Mouse (Mus musculus) midbrain, embryonic 14.5 days (tissue): ENCODE measurements at regions not wholly inside any gene's neighbourhood (a gene's known extent, or its start where the extent isn't known, plus 50 kb on each side); places are given as distances from the start of the nearest gene placed in this dataset.

Experiments used
- ATAC-seq: fragments of 200-750 bp; cut with Nextera tagmentation; 2 replicates; pipeline ENCODE4 v1.8.0; 2017; ENCODE audit warnings: moderate number of reproducible peaks, moderate library complexity; ENCODE audit not compliant: low FRiP score, low TSS enrichment
- DNase-seq: peaks from one replicate; pipeline ENCODE4 v3.0.0-alpha.2; 2015
- H3K27ac ChIP-seq: fragments of 300-500 bp; sonication (generic); replicated peaks from 2 replicates; pipeline ENCODE4 v1.5.1; 2014; ENCODE audit warnings: mild to moderate bottlenecking, low read depth, low read length, moderate library complexity
- H3K27me3 ChIP-seq: fragments of 300-500 bp; sonication (generic); 2 replicates; pipeline ENCODE4 v1.6.1; 2014; ENCODE audit warnings: low read length, control low read depth, mixed read lengths; ENCODE audit not compliant: control insufficient read depth, insufficient read depth
- H3K36me3 ChIP-seq: fragments of 300-500 bp; sonication (generic); 2 replicates; pipeline ENCODE4 v1.6.1; 2014; ENCODE audit warnings: low read length, control low read depth; ENCODE audit not compliant: control insufficient read depth, insufficient read depth
- H3K4me1 ChIP-seq: fragments of 300-500 bp; sonication (generic); 2 replicates; pipeline ENCODE4 v1.6.1; 2014; ENCODE audit warnings: mild to moderate bottlenecking, antibody characterized with exemption, low read length, control low read depth; ENCODE audit not compliant: control insufficient read depth, insufficient read depth
- H3K4me2 ChIP-seq: fragments of 300-500 bp; sonication (generic); 2 replicates; pipeline ENCODE4 v1.6.1; 2014; ENCODE audit warnings: mild to moderate bottlenecking, low read length, moderate library complexity
- H3K4me3 ChIP-seq: fragments of 300-500 bp; sonication (generic); replicated peaks from 2 replicates; pipeline ENCODE4 v1.5.1; 2014; ENCODE audit warnings: low read depth, low read length
- H3K9ac ChIP-seq: fragments of 300-500 bp; sonication (generic); replicated peaks from 2 replicates; pipeline ENCODE4 v1.6.1; 2014; ENCODE audit warnings: mild to moderate bottlenecking, low read length, moderate library complexity
- H3K9me3 ChIP-seq: fragments of 300-500 bp; sonication (generic); 2 replicates; pipeline ENCODE4 v1.6.1; 2016; ENCODE audit warnings: low read length, control low read depth, mixed read lengths; ENCODE audit not compliant: control insufficient read depth
- WGBS: fragments of 180-500 bp; shearing (Covaris S2); extraction: QIAGEN DNeasy Blood & Tissue Kit; methylation state at CpG from one replicate; pipeline ENCODE4 v1.1.7; 2014; 5-methylcytosine and 5-hydroxymethylcytosine counted together

- H3K27me3 ChIP-seq = no peaks in the 10 kb centered on the region
- H3K9me3 ChIP-seq = no peaks in the 10 kb centered on the region
- ATAC-seq (no peak), DNase-seq (no peak)
- no peak overlapping the region for H3K9ac ChIP-seq
- no peaks in the 10 kb centered on the region for H3K36me3 ChIP-seq
- H3K4me1 ChIP-seq = no peaks in the 10 kb centered on the region
- no peak overlapping the region for H3K4me3 ChIP-seq
- no peak overlapping the region for H3K4me2 ChIP-seq
- H3K27ac ChIP-seq = no peak overlapping the region
These were observed 495.4 kb upstream of the Tusc1 start for GRCm38 (mm10) chr4:93830701-93831100.

- no peak overlapping the region for H3K4me2 ChIP-seq
- no peak overlapping the region for H3K27ac ChIP-seq
- H3K4me1 ChIP-seq = no peaks in the 10 kb centered on the region
- WGBS = 84% methylated on average over 1 of the region's 1 CpGs
- no peak for DNase-seq
- no peak overlapping the region for H3K9ac ChIP-seq
- no peak overlapping the region for H3K4me3 ChIP-seq
- no peaks in the 10 kb centered on the region for H3K36me3 ChIP-seq
- no peak for ATAC-seq
- H3K9me3 ChIP-seq = no peaks in the 10 kb centered on the region
- H3K27me3 ChIP-seq = no peaks in the 10 kb centered on the region
These were observed 457.8 kb upstream of the Tusc1 start for GRCm38 (mm10) chr4:93793104-93793503.

GRCm38 (mm10) chr4:93790157-93790556 is 454.8 kb upstream of the Tusc1 start:
- no peak overlapping the region for H3K27ac ChIP-seq
- H3K36me3 ChIP-seq = no peaks in the 10 kb centered on the region
- H3K4me2 ChIP-seq = no peak overlapping the region
- H3K9ac ChIP-seq = no peak overlapping the region
- H3K9me3 ChIP-seq = no peaks in the 10 kb centered on the region
- no peak overlapping the region for H3K4me3 ChIP-seq
- WGBS = 81% methylated on average over 11 of the region's 11 CpGs
- ATAC-seq (no peak), DNase-seq (no peak)
- H3K27me3 ChIP-seq = no peaks in the 10 kb centered on the region
- H3K4me1 ChIP-seq = no peaks in the 10 kb centered on the region

- WGBS = 94% methylated on average over 2 of the region's 2 CpGs
- Histone ChIP-seq H3K4me3 (no peak overlapping the region), H3K9me3 (no peaks in the 10 kb centered on the region), H3K27me3 (no peaks in the 10 kb centered on the region), H3K27ac (no peak overlapping the region), H3K36me3 (no peaks in the 10 kb centered on the region), H3K9ac (no peak overlapping the region), H3K4me1 (no peaks in the 10 kb centered on the region), H3K4me2 (no peak overlapping the region)
- DNase-seq (no peak), ATAC-seq (no peak)
These were observed 419.2 kb upstream of the Tusc1 start for GRCm38 (mm10) chr4:93754497-93754896.

- 73% methylated on average over 2 of the region's 2 CpGs for WGBS
- H3K4me1 ChIP-seq = no peaks in the 10 kb centered on the region
- H3K4me2 ChIP-seq = no peak overlapping the region
- no peaks in the 10 kb centered on the region for H3K27me3 ChIP-seq
- ATAC-seq = no peak
- no peak overlapping the region for H3K9ac ChIP-seq
- H3K4me3 ChIP-seq = no peak overlapping the region
- H3K36me3 ChIP-seq = no peaks in the 10 kb centered on the region
- no peak overlapping the region for H3K27ac ChIP-seq
- no peak for DNase-seq
- no peaks in the 10 kb centered on the region for H3K9me3 ChIP-seq
These were observed 411.0 kb upstream of the Tusc1 start for GRCm38 (mm10) chr4:93746326-93746725.

- Histone ChIP-seq H3K9ac (no peak overlapping the region), H3K36me3 (no peaks in the 10 kb centered on the region), H3K4me3 (no peak overlapping the region), H3K4me1 (no peaks in the 10 kb centered on the region), H3K27me3 (no peaks in the 10 kb centered on the region), H3K27ac (no peak overlapping the region), H3K9me3 (no peaks in the 10 kb centered on the region), H3K4me2 (no peak overlapping the region)
- 76% methylated on average over 3 of the region's 3 CpGs for WGBS
- ATAC-seq (no peak), DNase-seq (no peak)
These were observed 378.4 kb upstream of the Tusc1 start for GRCm38 (mm10) chr4:93713711-93714110.

GRCm38 (mm10) chr4:93676403-93677039 is 341.2 kb upstream of the Tusc1 start:
- H3K27me3 ChIP-seq = no peaks in the 10 kb centered on the region
- H3K9me3 ChIP-seq = no peaks in the 10 kb centered on the region
- WGBS = 61% methylated on average over 8 of the region's 8 CpGs
- no peak overlapping the region for H3K4me2 ChIP-seq
- DNase-seq = peak; percentile 31
- H3K27ac ChIP-seq = no peak overlapping the region
- no peak overlapping the region for H3K4me3 ChIP-seq
- no peaks in the 10 kb centered on the region for H3K4me1 ChIP-seq
- no peak overlapping the region for H3K9ac ChIP-seq
- H3K36me3 ChIP-seq = no peaks in the 10 kb centered on the region
- no peak for ATAC-seq

- Histone ChIP-seq H3K4me1 (no peaks in the 10 kb centered on the region), H3K36me3 (no peaks in the 10 kb centered on the region), H3K9me3 (no peaks in the 10 kb centered on the region), H3K27ac (no peak overlapping the region), H3K4me2 (no peak overlapping the region), H3K4me3 (no peak overlapping the region), H3K9ac (no peak overlapping the region), H3K27me3 (no peaks in the 10 kb centered on the region)
- ATAC-seq (no peak; the same call in 1 of the 2 replicates), DNase-seq (peak; percentile 3)
- WGBS = 68% methylated on average over 6 of the region's 6 CpGs
These were observed 340.6 kb upstream of the Tusc1 start for GRCm38 (mm10) chr4:93675739-93676402.

- no peaks in the 10 kb centered on the region for H3K36me3 ChIP-seq
- no peak overlapping the region for H3K4me3 ChIP-seq
- no peaks in the 10 kb centered on the region for H3K4me1 ChIP-seq
- ATAC-seq (no peak), DNase-seq (no peak)
- no peaks in the 10 kb centered on the region for H3K9me3 ChIP-seq
- no peaks in the 10 kb centered on the region for H3K27me3 ChIP-seq
- no peak overlapping the region for H3K4me2 ChIP-seq
- no peak overlapping the region for H3K27ac ChIP-seq
- H3K9ac ChIP-seq = no peak overlapping the region
These were observed 333.7 kb upstream of the Tusc1 start for GRCm38 (mm10) chr4:93669050-93669449.
